Mouse (Mus musculus) heart, postnatal 4 days (tissue): Measurements from ENCODE around the gene Stx1a. TPM values are rescaled to one million over a fixed set of nuclear protein-coding genes. Genes with fewer than 3 reads are reported as not detected.

Experiments
- DNase-seq: peaks from one replicate; pipeline ENCODE4 v3.0.0; 2021
- total RNA-seq, 2 experiments: library from RNA; stranded (reverse); gene quantifications; 2 replicates each; pipeline ENCODE4 v1.2.3; 2021

The Stx1a gene
- total RNA-seq, 2 experiments from 2014 or later: 5.6 to 6.0 TPM

GRCm38 (mm10) chr5:135008671-135009589, 14.4 kb upstream of the Stx1a start, which contains the start of gene Abhd11:
Abhd11 (plus strand) TSS chr5:135009152.
- peak; percentile 97 for DNase-seq

GRCm38 (mm10) chr5:135009590-135010319, 13.5 kb upstream of the Stx1a start:
- DNase-seq: peak; percentile 89

DNA sequence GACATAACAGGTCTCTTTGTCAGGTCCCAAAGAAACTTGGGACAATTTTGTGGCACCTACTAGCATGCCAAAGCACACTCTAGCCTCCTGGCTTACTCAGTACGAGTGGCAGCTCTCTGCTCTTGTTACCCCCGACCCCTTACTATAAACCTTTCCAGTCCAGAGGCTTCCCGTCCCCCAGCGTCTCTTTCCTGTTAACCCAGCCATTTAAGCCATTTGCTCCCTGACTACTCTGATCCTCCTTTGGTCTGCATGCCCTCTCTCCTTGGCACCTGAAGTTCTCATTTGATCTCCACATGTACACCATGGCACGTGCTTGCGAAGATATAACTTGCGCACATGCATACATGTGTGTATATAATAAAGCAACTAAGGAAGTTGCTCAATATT, 13.0 kb upstream of the Stx1a start:
- no peak for DNase-seq

DNA sequence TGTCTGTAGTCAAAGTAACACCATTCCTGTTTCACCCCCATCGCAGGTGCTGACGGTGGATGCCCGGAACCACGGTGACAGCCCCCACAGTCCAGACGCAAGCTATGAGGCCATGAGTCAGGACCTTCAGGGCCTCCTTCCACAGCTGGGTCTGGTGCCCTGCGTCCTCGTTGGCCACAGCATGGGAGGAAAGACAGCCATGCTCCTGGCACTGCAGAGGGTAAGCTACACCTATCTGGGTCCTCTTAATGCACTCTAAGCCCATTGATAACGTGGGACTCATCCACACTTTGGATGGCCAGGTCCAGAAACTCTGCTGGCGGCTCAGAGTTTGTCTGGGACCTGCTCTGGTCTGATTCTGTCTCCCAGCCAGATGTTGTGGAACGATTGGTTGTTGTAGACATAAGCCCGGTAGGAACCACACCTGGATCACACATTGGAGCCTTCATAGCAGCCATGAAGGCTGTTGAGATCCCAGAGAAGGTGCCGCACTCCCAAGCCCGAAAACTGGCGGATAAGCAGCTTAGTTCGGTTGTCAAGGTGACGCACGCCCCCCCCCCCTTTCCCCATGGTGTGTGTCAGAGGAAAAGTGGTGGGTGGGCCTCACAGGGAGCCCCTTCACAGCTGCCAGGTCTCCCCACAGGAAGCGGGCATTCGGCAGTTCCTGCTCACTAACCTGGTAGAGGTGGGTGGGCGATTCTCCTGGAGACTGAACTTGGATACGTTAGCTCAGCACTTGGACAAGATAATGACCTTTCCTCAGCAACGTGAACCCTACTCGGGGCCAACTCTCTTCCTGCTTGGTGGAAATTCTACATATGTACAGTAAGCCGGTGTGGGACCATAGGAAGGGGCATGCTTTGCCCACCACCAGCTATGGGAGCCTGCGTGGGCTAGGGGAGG, 12.2 kb upstream of the Stx1a start:
- DNase-seq: no peak

DNA sequence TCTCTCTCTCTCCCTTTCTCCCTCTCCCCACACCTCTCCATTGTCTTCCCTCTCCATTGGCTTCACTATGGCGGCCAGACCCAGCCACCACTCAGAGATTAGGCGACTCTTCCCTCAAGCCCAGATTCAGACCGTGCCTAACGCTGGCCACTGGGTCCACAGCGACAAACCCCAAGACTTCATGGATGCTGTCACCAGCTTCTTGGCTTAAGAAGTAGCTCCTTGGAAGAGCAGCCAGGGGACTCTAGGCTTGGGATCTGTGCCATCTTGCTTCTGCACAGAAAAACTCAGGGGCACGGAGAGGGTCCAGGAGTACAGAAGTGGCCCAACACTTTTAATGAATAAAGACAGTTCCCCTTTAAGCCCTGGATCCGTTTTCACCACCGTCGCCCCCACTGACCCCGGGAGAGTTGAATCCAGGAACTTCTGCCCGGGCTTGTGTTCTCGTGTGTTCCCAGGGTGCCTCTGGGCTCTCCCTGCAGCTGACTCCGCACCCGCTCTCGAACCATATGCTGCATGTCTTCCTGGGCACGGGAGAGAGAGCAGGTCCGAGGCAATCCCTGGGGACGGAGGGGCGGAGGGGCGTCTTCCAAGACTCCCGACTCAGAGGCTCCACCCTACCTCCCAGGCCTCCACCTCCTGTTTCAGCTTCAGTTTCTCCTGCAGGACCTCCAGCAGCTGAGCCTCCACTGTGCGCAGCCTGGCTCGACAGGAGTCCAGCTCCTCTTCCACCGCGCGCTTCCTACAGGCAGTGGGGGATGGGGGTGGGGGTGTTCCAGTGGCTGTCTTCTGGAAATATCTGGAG, 11.3 kb upstream of the Stx1a start:
- DNase-seq: peak; percentile 27

DNA sequence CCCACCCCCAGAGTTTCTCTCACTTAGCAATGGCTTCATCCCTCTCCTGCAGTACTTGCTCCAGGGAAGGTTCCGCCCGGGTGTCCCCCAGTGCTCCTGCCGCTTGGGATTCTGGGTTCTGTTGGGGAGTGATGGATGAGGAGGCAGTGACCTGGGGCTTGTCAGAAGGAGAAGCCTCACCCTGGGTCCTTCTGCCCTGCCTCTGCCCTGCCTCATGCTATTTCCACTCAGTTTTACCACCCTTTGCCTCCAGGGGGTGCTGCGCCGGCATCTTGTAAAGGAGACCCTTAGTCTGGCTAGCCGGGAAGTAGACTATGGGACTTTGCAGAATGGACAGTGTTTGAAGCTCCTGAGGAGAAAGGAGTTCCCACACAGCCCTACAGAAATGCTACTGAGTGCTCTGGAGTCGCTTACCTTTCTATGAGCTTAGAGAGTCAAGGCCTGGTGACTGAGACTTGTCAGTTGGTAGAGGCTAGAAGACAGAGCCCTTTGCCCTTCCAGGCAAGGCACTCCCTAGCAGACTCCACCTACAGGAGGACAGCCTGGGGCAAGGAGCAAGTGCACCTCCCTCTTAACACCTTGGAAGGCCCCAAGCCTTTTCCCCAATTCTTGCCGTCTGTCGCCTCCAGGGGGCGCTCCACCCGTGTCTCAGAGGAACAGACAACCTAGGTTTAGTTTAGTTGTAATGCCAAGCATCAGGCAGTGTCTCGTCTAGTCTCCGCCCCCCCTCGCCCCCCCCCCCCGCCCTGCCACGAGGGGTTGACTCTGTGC, 10.4 kb upstream of the Stx1a start:
- DNase-seq: peak; percentile 87

- peak; percentile 93 for DNase-seq
Measured at GRCm38 (mm10) chr5:135015497-135015896, 7.8 kb upstream of the Stx1a start.

- DNase-seq: no peak
Measured at GRCm38 (mm10) chr5:135016224-135016759, 7.0 kb upstream of the Stx1a start.

DNA sequence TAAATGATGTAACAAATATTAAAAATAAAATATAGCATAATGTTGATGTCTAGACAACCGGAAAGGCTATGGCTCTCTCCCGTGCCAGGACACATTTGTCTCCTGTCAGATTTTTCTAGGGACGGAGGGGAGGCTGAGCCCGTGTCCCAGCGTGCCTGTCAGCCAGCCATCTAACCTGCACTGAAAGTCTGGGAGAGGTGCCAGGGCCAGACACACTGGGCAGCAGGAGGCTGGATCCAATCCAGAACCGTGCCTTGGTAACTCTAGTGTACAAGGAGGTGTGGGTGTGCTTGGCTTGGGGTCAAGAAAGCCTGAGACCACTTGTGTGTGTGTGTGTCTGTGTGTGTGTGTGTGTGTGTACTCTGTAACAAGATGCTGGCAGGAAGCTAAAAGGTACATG, 1.5 kb upstream of the Stx1a start:
- peak; percentile 91 for DNase-seq

DNA sequence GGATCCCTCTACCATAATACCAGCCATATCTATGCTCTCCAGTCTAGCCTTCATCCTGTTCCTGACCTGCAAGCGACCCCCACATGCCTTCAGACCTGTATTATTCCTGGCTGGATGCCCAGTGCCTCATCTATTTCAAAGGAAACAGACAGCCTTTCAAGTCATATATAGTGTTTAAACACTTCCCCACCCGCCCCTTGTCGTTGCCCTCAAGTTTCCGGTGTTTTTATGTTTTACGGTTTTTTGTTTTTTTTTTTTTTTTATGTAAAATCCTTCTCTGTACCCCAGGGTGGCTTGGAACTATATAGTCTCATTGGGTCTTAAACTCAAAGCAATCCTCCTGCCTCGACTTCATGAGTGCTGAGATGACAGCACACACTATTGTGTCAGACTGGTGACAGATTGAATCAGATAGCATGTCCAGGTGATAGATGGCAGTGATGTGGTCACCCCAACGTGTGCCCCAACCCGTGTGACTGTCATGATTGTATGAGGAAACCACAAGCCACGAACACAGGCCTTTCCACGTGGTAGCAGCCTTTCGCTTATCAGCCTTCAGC, 1.5 kb downstream of the Stx1a start:
- DNase-seq: peak; percentile 48

- no peak for DNase-seq
Measured at GRCm38 (mm10) chr5:135025899-135026298, 2.6 kb downstream of the Stx1a start.

- peak; percentile 76 for DNase-seq
Measured at GRCm38 (mm10) chr5:135029007-135029854, 5.9 kb downstream of the Stx1a start.

DNA sequence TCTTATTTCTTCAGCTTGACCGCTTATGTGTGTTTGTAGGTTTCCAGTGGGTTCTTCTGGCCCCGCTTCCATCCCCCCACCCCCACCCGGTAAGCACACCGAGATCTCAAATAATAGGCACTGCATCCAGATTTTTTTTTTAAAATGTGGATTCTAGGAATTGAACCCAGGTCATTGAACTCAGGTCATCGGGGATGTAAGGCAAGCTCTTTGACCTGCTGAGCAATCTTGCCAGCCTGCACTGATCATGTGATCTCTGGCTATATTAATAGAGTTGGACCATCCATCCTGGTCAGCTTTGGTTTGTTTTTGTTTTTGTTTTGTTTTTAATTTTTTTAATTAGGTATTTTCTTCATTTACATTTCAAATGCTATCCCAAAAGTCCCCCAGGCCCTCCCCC, 9.3 kb downstream of the Stx1a start:
- no peak for DNase-seq

- no peak for DNase-seq
Measured at GRCm38 (mm10) chr5:135034593-135034992, 11.3 kb downstream of the Stx1a start.

GRCm38 (mm10) chr5:135035608-135036359, 12.5 kb downstream of the Stx1a start:
- DNase-seq: no peak

DNA sequence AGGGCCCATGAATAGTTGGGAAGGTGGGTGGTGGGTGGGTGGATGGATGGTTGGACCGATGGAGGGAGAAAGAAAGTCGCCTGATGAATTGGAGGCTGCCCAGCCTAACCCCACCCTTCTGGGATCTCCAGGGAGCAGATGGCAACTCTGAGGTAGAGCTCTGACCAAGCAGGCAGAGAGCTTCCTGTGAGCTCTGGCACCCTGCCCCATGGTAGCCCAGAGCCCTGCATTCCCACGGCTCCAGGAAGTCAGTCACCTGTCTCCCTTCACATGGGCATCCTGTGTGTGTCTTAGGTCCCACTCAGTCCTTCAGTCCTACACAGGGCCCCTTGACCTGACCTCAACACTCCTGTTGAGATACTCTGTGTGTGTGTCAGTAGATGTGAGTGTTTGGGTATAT, 14.7 kb downstream of the Stx1a start:
- DNase-seq: no peak

DNA sequence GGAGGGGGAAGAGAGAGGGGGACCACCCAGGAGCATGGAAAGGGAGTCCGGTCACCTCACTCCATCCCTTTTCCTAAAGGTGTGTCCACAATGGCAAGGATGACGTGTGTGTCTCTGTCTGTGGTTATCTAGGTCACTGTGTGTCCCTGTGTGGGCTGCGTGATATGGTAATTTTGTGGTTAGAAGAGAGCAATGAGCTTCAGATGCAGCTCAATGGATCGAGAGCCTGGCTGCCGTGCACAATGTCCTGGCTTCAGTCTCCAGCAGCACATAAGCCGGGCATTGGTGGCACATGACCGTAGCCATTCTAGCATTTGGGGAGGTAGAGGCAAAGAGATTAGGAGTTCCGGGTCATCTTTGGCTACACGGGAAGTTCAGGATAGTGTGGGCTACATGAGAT, 16.3 kb downstream of the Stx1a start:
- DNase-seq: no peak

GRCm38 (mm10) chr5:135040059-135040458, 16.8 kb downstream of the Stx1a start:
- no peak for DNase-seq
